In genomic region chr14:12046226-12046882, GRCm38 (mm10) we compare ENCODE assay signal across 23 mouse cellular contexts.
DNase-seq lines count a peak whose midpoint lies in the region; ATAC-seq and TF ChIP-seq lines count a peak whose summit lies in the region.
"Had no signal": no experiment of that assay in that cellular context is flagged by ENCODE, and none has a peak within 500 bp of the region (broad histone marks: within the 10 kb centered on the region; RNA-seq: fewer than 3 reads in every experiment).

No protein-coding gene starts in this region.

- no peak overlapping the region for H3K4me3 ChIP-seq in kidney, embryonic 15.5 days (replicated peaks)
- H3K4me3 ChIP-seq in lung, embryonic 15.5 days = no peak overlapping the region
- H3K4me3 ChIP-seq in lung, adult 2 months (replicated peaks; ENCODE audit: extremely low read depth, low read depth, low read length) = no peak overlapping the region
- H3K4me3 ChIP-seq: forebrain, embryonic 10.5 days; forebrain, embryonic 13.5 days; heart, adult 2 months; heart, embryonic 10.5 days; heart, embryonic 13.5 days; hindbrain, embryonic 12.5 days had no signal

- H3K36me3 ChIP-seq in kidney, embryonic 15.5 days = no peaks in the 10 kb centered on the region
- H3K36me3 ChIP-seq in lung, embryonic 15.5 days = no peaks in the 10 kb centered on the region
- H3K36me3 ChIP-seq: forebrain, embryonic 10.5 days; heart, embryonic 10.5 days; heart, embryonic 13.5 days; hindbrain, embryonic 12.5 days had no signal

- no peaks in the 10 kb centered on the region for H3K9me3 ChIP-seq in kidney, embryonic 15.5 days (replicated peaks)
- no peaks in the 10 kb centered on the region for H3K9me3 ChIP-seq in lung, embryonic 15.5 days
- H3K9me3 ChIP-seq: forebrain, embryonic 10.5 days; forebrain, embryonic 13.5 days; heart, embryonic 10.5 days; heart, embryonic 13.5 days; hindbrain, embryonic 12.5 days had no signal

- 83% methylated on average over 3 of the region's 3 CpGs for WGBS in kidney, embryonic 15.5 days
- 55% methylated on average over 3 of the region's 3 CpGs for WGBS in lung, embryonic 15.5 days
- WGBS in lung, adult 2 months = 73% methylated on average over 3 of the region's 3 CpGs

- TF ChIP-seq POLR2A in lung, adult 2 months (IDR thresholded peaks at IDR 0.05; ENCODE audit: borderline replicate concordance, extremely low read depth, low read depth, low read length) = no peak

- H3K27ac ChIP-seq in kidney, embryonic 15.5 days = peak overlapping the region; percentile 15; the same call in 1 of the 2 replicates
- H3K27ac ChIP-seq in lung, embryonic 15.5 days = peak overlapping the region; percentile 24; the same call in 1 of the 2 replicates
- H3K27ac ChIP-seq: forebrain, embryonic 10.5 days; forebrain, embryonic 13.5 days; heart, adult 2 months; heart, embryonic 10.5 days; heart, embryonic 13.5 days; hindbrain, embryonic 12.5 days had no signal

- H3K4me1 ChIP-seq in kidney, embryonic 15.5 days = no peaks in the 10 kb centered on the region
- no peaks in the 10 kb centered on the region for H3K4me1 ChIP-seq in lung, embryonic 15.5 days
- H3K4me1 ChIP-seq in lung, adult 2 months (ENCODE audit: control insufficient read depth, insufficient read depth, low read length) = no peaks in the 10 kb centered on the region
- H3K4me1 ChIP-seq: forebrain, embryonic 10.5 days; forebrain, embryonic 13.5 days; heart, embryonic 10.5 days; heart, embryonic 13.5 days; hindbrain, embryonic 12.5 days had no signal

- H3K9ac ChIP-seq in kidney, embryonic 15.5 days = no peak overlapping the region
- no peak overlapping the region for H3K9ac ChIP-seq in lung, embryonic 15.5 days
- H3K9ac ChIP-seq: forebrain, embryonic 13.5 days; heart, embryonic 13.5 days; hindbrain, embryonic 12.5 days had no signal

- no peak overlapping the region for H3K4me2 ChIP-seq in kidney, embryonic 15.5 days
- no peak overlapping the region for H3K4me2 ChIP-seq in lung, embryonic 15.5 days
- H3K4me2 ChIP-seq: forebrain, embryonic 13.5 days; heart, embryonic 13.5 days; hindbrain, embryonic 12.5 days had no signal

- TF ChIP-seq CTCF in lung, adult 2 months (IDR thresholded peaks at IDR 0.05; ENCODE audit: insufficient read depth, low read length) = no peak

- no peak for DNase-seq in kidney, adult 18-20 months
- DNase-seq in lung, adult 2 months = no peak
- DNase-seq in lung, postnatal 36 days = peak; percentile 26
- DNase-seq in lung, postnatal 4 days = no peak
- peak; percentile 25 for DNase-seq in yolk sac, embryonic 10.5 days (ENCODE audit: low spot score)
- no peak for DNase-seq in right cerebral cortex, postnatal 14 days
- DNase-seq: adrenal gland, postnatal 10 days; adrenal gland, postnatal 36 days; cerebellum, adult 18-20 months; cerebellum, adult 9-10 months; cerebellum, postnatal 14 days; gastrocnemius, postnatal 10 days; gastrocnemius, postnatal 36 days; heart, adult 2 months; heart, postnatal 14 days had no signal

- no peak for ATAC-seq in kidney, embryonic 15.5 days (replicated peaks; ENCODE audit: low FRiP score)
- peak; percentile 31; the same call in 1 of the 2 replicates for ATAC-seq in lung, embryonic 15.5 days (ENCODE audit: borderline replicate concordance, extremely low read depth, low FRiP score, low TSS enrichment)
- ATAC-seq: forebrain, embryonic 13.5 days; forebrain, embryonic 16.5 days had no signal

- H3K27me3 ChIP-seq in kidney, embryonic 15.5 days = no peaks in the 10 kb centered on the region
- H3K27me3 ChIP-seq in lung, embryonic 15.5 days = no peaks in the 10 kb centered on the region
- H3K27me3 ChIP-seq: forebrain, embryonic 13.5 days; heart, embryonic 13.5 days; hindbrain, embryonic 12.5 days had no signal

Comparison
In these comparisons a context has a peak if more than half of its experiments do, and no peak if none do; other contexts are left out.
1. DNase-seq: peak in lung, postnatal 36 days (single experiment) and yolk sac, embryonic 10.5 days (single experiment); none in kidney, adult 18-20 months (single experiment), lung, adult 2 months (single experiment), lung, postnatal 4 days (0 of 2) and right cerebral cortex, postnatal 14 days (single experiment).